Mouse (Mus musculus) intestine, embryonic 14.5 days (tissue): ENCODE results near the gene Bhmt2. TPM values are rescaled to one million over a fixed set of nuclear protein-coding genes. Genes with fewer than 3 reads are reported as not detected.

ENCODE experiments used
- ATAC-seq: fragments of 200-750 bp; cut with Nextera tagmentation; replicated peaks from 2 replicates; pipeline ENCODE4 v1.8.0; 2017; ENCODE audit warnings: low read depth, moderate number of reproducible peaks, moderate TSS enrichment, moderate library complexity; ENCODE audit not compliant: low FRiP score, low TSS enrichment
- DNase-seq: peaks from one replicate; pipeline ENCODE4 v3.0.0-alpha.2; 2018; ENCODE audit warnings: low spot score
- H3K27ac ChIP-seq: fragments of 300-500 bp; sonication (generic); 2 replicates; pipeline ENCODE4 v1.5.1; 2014; ENCODE audit warnings: low read depth, mild to moderate bottlenecking, control low read depth
- H3K27me3 ChIP-seq: fragments of 300-500 bp; sonication (generic); replicated peaks from 2 replicates; pipeline ENCODE4 v1.6.1; 2014; ENCODE audit warnings: low read length, control low read depth; ENCODE audit not compliant: control insufficient read depth, insufficient read depth
- H3K36me3 ChIP-seq: fragments of 300-500 bp; sonication (generic); 2 replicates; pipeline ENCODE4 v1.6.1; 2014; ENCODE audit warnings: low read length, control low read depth; ENCODE audit not compliant: control insufficient read depth, insufficient read depth
- H3K4me1 ChIP-seq: fragments of 300-500 bp; sonication (generic); replicated peaks from 2 replicates; pipeline ENCODE4 v1.6.1; 2014; ENCODE audit warnings: low read length, control low read depth, mixed read lengths; ENCODE audit not compliant: control insufficient read depth, insufficient read depth
- H3K4me2 ChIP-seq: fragments of 300-500 bp; sonication (generic); 2 replicates; pipeline ENCODE4 v1.6.1; 2014; ENCODE audit warnings: low read length
- H3K4me3 ChIP-seq: fragments of 300-500 bp; sonication (generic); 2 replicates; pipeline ENCODE4 v1.5.1; 2014; ENCODE audit warnings: low read depth, low read length, control low read depth, mixed read lengths
- H3K9ac ChIP-seq: fragments of 300-500 bp; sonication (generic); 2 replicates; pipeline ENCODE4 v1.6.1; 2014; ENCODE audit warnings: mild to moderate bottlenecking, low read length
- H3K9me3 ChIP-seq: fragments of 300-500 bp; sonication (generic); 2 replicates; pipeline ENCODE4 v1.6.1; 2016; ENCODE audit warnings: low read length, control low read depth; ENCODE audit not compliant: control insufficient read depth
- WGBS: fragments of 180-500 bp; shearing (Covaris S2); extraction: QIAGEN DNeasy Blood & Tissue Kit; methylation state at CpG from one replicate; pipeline ENCODE4 v1.1.7; 2014; 5-methylcytosine and 5-hydroxymethylcytosine counted together
- polyA plus RNA-seq: library from polyadenylated mRNA; unstranded; fragments of >200 nt; fragmentation: Nextera tagmentation; extraction: Ambion mirVana; gene quantifications from 2 replicates; pipeline ENCODE4 v1.2.1, GENCODE M21; 2014

Bhmt2 gene
- polyA plus RNA-seq, 1 experiment from 2014 or later, result 0.07 TPM

GRCm38 (mm10) chr13:93636561-93636960 is 37.5 kb downstream of the Bhmt2 start:
- 85% methylated on average over 1 of the region's 1 CpGs for WGBS
- no peaks in the 10 kb centered on the region for H3K4me1 ChIP-seq
- no peaks in the 10 kb centered on the region for H3K9me3 ChIP-seq
- H3K4me3 ChIP-seq, result no peak overlapping the region
- no peaks in the 10 kb centered on the region for H3K36me3 ChIP-seq
- H3K4me2 ChIP-seq, result no peak overlapping the region
- no peak overlapping the region for H3K27ac ChIP-seq
- no peak for DNase-seq
- ATAC-seq, result no peak
- H3K9ac ChIP-seq, result no peak overlapping the region
- no peaks in the 10 kb centered on the region for H3K27me3 ChIP-seq

- ATAC-seq, result no peak
- Histone ChIP-seq H3K27me3 (no peaks in the 10 kb centered on the region), H3K9ac (no peak overlapping the region), H3K4me1 (no peaks in the 10 kb centered on the region), H3K9me3 (no peaks in the 10 kb centered on the region), H3K27ac (no peak overlapping the region), H3K4me2 (no peak overlapping the region), H3K36me3 (no peaks in the 10 kb centered on the region), H3K4me3 (no peak overlapping the region)
- WGBS, result 86% methylated on average over 5 of the region's 5 CpGs
- no peak for DNase-seq
These were observed 41.2 kb downstream of the Bhmt2 start for GRCm38 (mm10) chr13:93632927-93633326.

GRCm38 (mm10) chr13:93630941-93631705 is 43.0 kb downstream of the Bhmt2 start:
- H3K27me3 ChIP-seq, result no peaks in the 10 kb centered on the region
- H3K4me1 ChIP-seq, result no peaks in the 10 kb centered on the region
- H3K9ac ChIP-seq, result no peak overlapping the region
- no peaks in the 10 kb centered on the region for H3K9me3 ChIP-seq
- WGBS, result 79% methylated on average over 10 of the region's 10 CpGs
- H3K27ac ChIP-seq, result no peak overlapping the region
- no peak overlapping the region for H3K4me3 ChIP-seq
- H3K4me2 ChIP-seq, result no peak overlapping the region
- DNase-seq (no peak), ATAC-seq (no peak)
- H3K36me3 ChIP-seq, result no peaks in the 10 kb centered on the region

- WGBS, result 36% methylated on average over 6 of the region's 6 CpGs
- H3K4me3 ChIP-seq, result no peak overlapping the region
- ATAC-seq (no peak), DNase-seq (no peak)
- no peaks in the 10 kb centered on the region for H3K4me1 ChIP-seq
- H3K9ac ChIP-seq, result no peak overlapping the region
- H3K27ac ChIP-seq, result no peak overlapping the region
- no peaks in the 10 kb centered on the region for H3K27me3 ChIP-seq
- no peaks in the 10 kb centered on the region for H3K36me3 ChIP-seq
- H3K4me2 ChIP-seq, result no peak overlapping the region
- no peaks in the 10 kb centered on the region for H3K9me3 ChIP-seq
These were observed 45.2 kb downstream of the Bhmt2 start for GRCm38 (mm10) chr13:93628861-93629260.

GRCm38 (mm10) chr13:93614361-93614948 is 59.6 kb downstream of the Bhmt2 start:
- Histone ChIP-seq H3K27ac (0 out of 2 replicates have a peak overlapping the region, but pooled peaks have one; percentile 22), H3K4me1 (0 out of 2 replicates have a peak, but pooled peaks cover 6% of the 10 kb centered on the region), H3K27me3 (no peaks in the 10 kb centered on the region), H3K4me3 (no peak overlapping the region), H3K9me3 (no peaks in the 10 kb centered on the region), H3K36me3 (no peaks in the 10 kb centered on the region), H3K4me2 (no peak overlapping the region), H3K9ac (no peak overlapping the region)
- WGBS, result 28% methylated on average over 5 of the region's 6 CpGs
- DNase-seq, result no peak
- ATAC-seq, result peak; percentile 55; the same call in 1 of the 2 replicates

- Histone ChIP-seq H3K36me3 (no peaks in the 10 kb centered on the region), H3K9ac (no peak overlapping the region), H3K4me1 (0 out of 2 replicates have a peak, but pooled peaks cover 6% of the 10 kb centered on the region), H3K4me2 (no peak overlapping the region), H3K4me3 (no peak overlapping the region), H3K9me3 (no peaks in the 10 kb centered on the region), H3K27ac (no peak overlapping the region; the same call in 1 of the 2 replicates), H3K27me3 (no peaks in the 10 kb centered on the region)
- no peak for DNase-seq
- 65% methylated on average over 4 of the region's 4 CpGs for WGBS
- no peak for ATAC-seq
These were observed 60.3 kb downstream of the Bhmt2 start for GRCm38 (mm10) chr13:93613771-93614170.

GRCm38 (mm10) chr13:93612660-93613607 is 61.2 kb downstream of the Bhmt2 start:
- peak overlapping the region; percentile 44 for H3K27ac ChIP-seq
- peak; percentile 91 for DNase-seq

GRCm38 (mm10) chr13:93608476-93608875 is 65.6 kb downstream of the Bhmt2 start:
- Histone ChIP-seq H3K27me3 (no peaks in the 10 kb centered on the region), H3K4me2 (no peak overlapping the region), H3K36me3 (no peaks in the 10 kb centered on the region), H3K9me3 (no peaks in the 10 kb centered on the region), H3K27ac (no peak overlapping the region), H3K9ac (no peak overlapping the region), H3K4me1 (0 out of 2 replicates have a peak, but pooled peaks cover 3% of the 10 kb centered on the region), H3K4me3 (no peak overlapping the region)
- DNase-seq (no peak), ATAC-seq (no peak)
- WGBS, result 80% methylated on average over 2 of the region's 2 CpGs

More at GRCm38 (mm10) chr13:93612660-93613607, 61.2 kb downstream of the Bhmt2 start:
- Histone ChIP-seq H3K4me2 (no peak overlapping the region), H3K4me1 (0 out of 2 replicates have a peak, but pooled peaks cover 6% of the 10 kb centered on the region), H3K9ac (no peak overlapping the region), H3K36me3 (no peaks in the 10 kb centered on the region), H3K9me3 (no peaks in the 10 kb centered on the region), H3K27me3 (no peaks in the 10 kb centered on the region), H3K4me3 (no peak overlapping the region)
- WGBS, result 46% methylated on average over 19 of the region's 19 CpGs
- ATAC-seq, result peak; percentile 63
